Mouse (Mus musculus) kidney, embryonic 15.5 days (tissue): ENCODE measurements at regions not wholly inside any gene's neighbourhood (a gene's known extent, or its start where the extent isn't known, plus 50 kb on each side); places are given as distances from the start of the nearest gene placed in this dataset.

Source experiments
- ATAC-seq: fragments of 200-750 bp; cut with Nextera tagmentation; replicated peaks from 2 replicates; pipeline ENCODE4 v1.8.0; 2017; ENCODE audit warnings: moderate TSS enrichment; ENCODE audit not compliant: low FRiP score
- H3K27ac ChIP-seq: fragments of 300-500 bp; sonication (generic); 2 replicates; pipeline ENCODE4 v1.5.1; 2015; ENCODE audit warnings: mild to moderate bottlenecking, inconsistent platforms
- H3K27me3 ChIP-seq: fragments of 300-500 bp; sonication (generic); 2 replicates; pipeline ENCODE4 v1.6.1; 2015; ENCODE audit warnings: inconsistent platforms
- H3K36me3 ChIP-seq: fragments of 300-500 bp; sonication (generic); 2 replicates; pipeline ENCODE4 v1.6.1; 2015; ENCODE audit warnings: inconsistent platforms
- H3K4me1 ChIP-seq: fragments of 300-500 bp; sonication (generic); 2 replicates; pipeline ENCODE4 v1.6.1; 2015; ENCODE audit warnings: inconsistent platforms
- H3K4me2 ChIP-seq: fragments of 300-500 bp; sonication (generic); 2 replicates; pipeline ENCODE4 v1.6.1; 2015; ENCODE audit warnings: moderate library complexity, mild to moderate bottlenecking, inconsistent platforms
- H3K4me3 ChIP-seq: fragments of 300-500 bp; sonication (generic); replicated peaks from 2 replicates; pipeline ENCODE4 v1.5.1; 2015; ENCODE audit warnings: mild to moderate bottlenecking, inconsistent platforms
- H3K9ac ChIP-seq: fragments of 300-500 bp; sonication (generic); 2 replicates; pipeline ENCODE4 v1.6.1; 2015; ENCODE audit warnings: mild to moderate bottlenecking, inconsistent platforms
- H3K9me3 ChIP-seq: fragments of 300-500 bp; sonication (generic); replicated peaks from 2 replicates; pipeline ENCODE4 v1.6.1; 2016; ENCODE audit warnings: inconsistent platforms
- WGBS: fragments of 180-500 bp; shearing (Covaris S2); methylation state at CpG from one replicate; pipeline ENCODE4 v1.1.7; 2015; ENCODE audit warnings: mixed read lengths; 5-methylcytosine and 5-hydroxymethylcytosine counted together

GRCm38 (mm10) chr2:21058940-21059339, 90.3 kb upstream of the Arhgap21 start:
- Histone ChIP-seq H3K4me2 (no peak overlapping the region), H3K4me3 (no peak overlapping the region), H3K27ac (no peak overlapping the region), H3K36me3 (no peaks in the 10 kb centered on the region), H3K27me3 (no peaks in the 10 kb centered on the region), H3K4me1 (no peaks in the 10 kb centered on the region), H3K9ac (no peak overlapping the region), H3K9me3 (no peaks in the 10 kb centered on the region)
- 91% methylated on average over 3 of the region's 3 CpGs for WGBS
- no peak for ATAC-seq

DNA sequence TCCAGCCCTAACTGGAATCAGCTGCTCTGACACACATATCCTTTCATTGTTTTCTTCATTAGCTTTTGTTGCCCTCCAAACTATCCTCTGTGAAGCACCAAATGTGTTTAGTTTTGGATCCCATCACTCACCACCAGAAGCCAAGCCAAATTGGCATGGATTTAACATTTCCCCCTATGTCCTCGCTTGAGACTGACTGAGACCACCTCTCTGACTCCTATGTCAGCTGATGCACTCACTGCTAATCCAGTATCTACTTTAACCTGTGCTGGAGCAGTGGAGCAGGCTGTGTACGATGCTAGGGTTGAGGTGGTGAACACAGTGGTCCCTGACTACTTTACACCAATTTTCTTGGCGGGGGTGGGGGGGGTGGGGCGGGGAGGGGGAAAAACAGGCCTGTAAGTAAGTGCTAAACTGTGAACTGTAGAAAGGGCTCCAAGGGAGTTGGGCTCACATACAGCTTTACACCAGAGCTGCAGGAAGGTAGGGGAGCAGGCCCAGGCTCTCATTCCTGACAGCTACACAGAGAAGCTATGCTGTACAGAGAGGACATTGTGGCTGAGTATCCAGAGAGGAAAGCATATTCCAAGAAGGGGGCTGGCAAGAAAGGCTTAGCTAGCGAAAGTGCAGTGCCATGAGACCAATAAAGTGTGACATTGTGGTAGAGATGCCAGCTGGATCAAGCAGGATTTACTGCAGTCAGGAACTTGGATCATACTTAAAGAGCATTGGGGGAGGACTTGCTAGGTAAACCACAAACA, 87.9 kb upstream of the Arhgap21 start:
- H3K4me3 ChIP-seq = no peak overlapping the region
- no peak overlapping the region for H3K4me2 ChIP-seq
- no peak overlapping the region for H3K9ac ChIP-seq
- H3K27me3 ChIP-seq = no peaks in the 10 kb centered on the region
- no peaks in the 10 kb centered on the region for H3K9me3 ChIP-seq
- H3K36me3 ChIP-seq = no peaks in the 10 kb centered on the region
- 63% methylated on average over 5 of the region's 5 CpGs for WGBS
- no peak for ATAC-seq
- H3K4me1 ChIP-seq = no peaks in the 10 kb centered on the region
- H3K27ac ChIP-seq = no peak overlapping the region

DNA sequence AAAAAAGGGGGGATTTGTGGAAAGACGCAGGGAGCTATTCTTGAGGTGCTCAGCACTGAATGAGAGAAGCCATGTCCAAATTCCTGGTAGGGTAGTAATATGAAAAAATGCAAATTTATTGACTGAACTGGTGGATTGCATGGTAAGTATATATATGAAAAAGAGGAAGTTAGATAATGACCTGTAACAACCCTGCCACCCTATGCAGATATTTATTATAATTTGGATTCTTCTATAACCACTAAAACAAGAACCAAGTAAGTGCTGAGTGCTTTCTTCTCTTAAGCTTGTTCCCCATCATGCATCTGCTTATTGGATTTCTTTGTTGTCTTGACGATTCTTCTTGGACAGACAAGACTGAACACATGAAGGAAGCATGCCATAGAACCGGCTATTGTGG, 86.7 kb upstream of the Arhgap21 start:
- no peak overlapping the region for H3K9ac ChIP-seq
- H3K36me3 ChIP-seq = no peaks in the 10 kb centered on the region
- H3K4me2 ChIP-seq = no peak overlapping the region
- no peak overlapping the region for H3K27ac ChIP-seq
- no peak overlapping the region for H3K4me3 ChIP-seq
- WGBS = 93% methylated on average over 3 of the region's 3 CpGs
- no peaks in the 10 kb centered on the region for H3K9me3 ChIP-seq
- H3K27me3 ChIP-seq = no peaks in the 10 kb centered on the region
- no peaks in the 10 kb centered on the region for H3K4me1 ChIP-seq
- no peak for ATAC-seq

DNA sequence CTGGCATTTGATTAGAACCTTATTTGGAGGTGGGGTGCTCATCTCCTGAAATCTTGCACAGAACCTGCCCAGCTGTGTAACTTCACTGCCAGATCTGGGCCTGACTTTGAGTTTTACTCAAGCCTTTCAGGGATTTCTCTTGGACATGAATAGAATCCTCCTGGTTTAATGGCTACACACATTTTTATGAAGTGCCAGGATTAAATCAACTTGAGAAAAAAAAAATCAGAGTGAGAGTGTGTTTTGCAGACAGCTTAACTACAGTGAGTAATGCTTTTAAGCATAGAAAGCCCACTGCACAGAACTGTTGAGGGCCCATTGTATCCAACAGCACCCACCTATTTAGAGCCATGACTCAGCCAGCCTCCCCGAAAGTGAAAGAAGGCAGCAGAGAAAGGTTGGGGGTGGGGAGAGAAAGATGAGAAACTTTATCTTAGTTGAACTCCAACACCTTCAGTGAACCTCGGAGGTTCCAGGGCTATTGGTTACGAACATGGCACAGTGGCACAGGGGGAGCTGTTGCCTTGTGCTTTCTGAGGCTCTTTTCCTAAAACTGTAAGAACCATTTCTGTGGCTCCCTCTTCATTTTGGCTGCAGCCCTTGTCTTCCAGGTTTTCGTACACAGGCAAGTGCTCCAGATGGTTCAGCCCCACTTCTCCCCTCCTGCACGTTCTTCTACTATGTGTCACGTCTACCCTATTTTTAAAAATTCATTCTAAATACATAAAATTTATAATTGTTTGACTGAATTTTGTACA, 85.8 kb upstream of the Arhgap21 start:
- H3K4me2 ChIP-seq = no peak overlapping the region
- no peaks in the 10 kb centered on the region for H3K36me3 ChIP-seq
- H3K9ac ChIP-seq = no peak overlapping the region
- no peaks in the 10 kb centered on the region for H3K4me1 ChIP-seq
- no peaks in the 10 kb centered on the region for H3K27me3 ChIP-seq
- H3K9me3 ChIP-seq = no peaks in the 10 kb centered on the region
- WGBS = 62% methylated on average over 6 of the region's 6 CpGs
- H3K4me3 ChIP-seq = no peak overlapping the region
- no peak for ATAC-seq
- no peak overlapping the region for H3K27ac ChIP-seq

GRCm38 (mm10) chr2:21053596-21053995, 84.9 kb upstream of the Arhgap21 start:
- Histone ChIP-seq H3K4me3 (no peak overlapping the region), H3K27me3 (no peaks in the 10 kb centered on the region), H3K9ac (no peak overlapping the region), H3K27ac (no peak overlapping the region), H3K4me1 (no peaks in the 10 kb centered on the region), H3K9me3 (no peaks in the 10 kb centered on the region), H3K36me3 (no peaks in the 10 kb centered on the region), H3K4me2 (no peak overlapping the region)
- 80% methylated on average over 5 of the region's 5 CpGs for WGBS
- no peak for ATAC-seq

DNA sequence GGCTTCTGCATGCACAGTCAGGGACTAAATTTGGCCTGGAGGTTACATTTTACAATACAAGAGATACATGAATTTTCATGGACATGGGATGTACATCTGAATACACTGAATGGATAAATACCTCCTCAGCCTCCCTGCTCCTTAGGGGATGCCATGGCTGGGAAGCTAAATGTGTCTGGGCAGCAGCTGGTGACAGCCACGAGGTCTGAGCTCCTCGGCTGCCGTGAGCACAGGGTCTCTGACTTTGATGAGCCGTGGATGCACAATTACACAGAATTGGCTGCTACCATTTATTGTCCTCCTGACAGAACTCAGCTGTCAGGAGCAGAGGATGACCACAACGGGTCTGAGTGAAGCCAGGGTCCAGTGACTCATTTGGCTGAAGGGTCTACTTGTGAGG, 80.3 kb upstream of the Arhgap21 start:
- Histone ChIP-seq H3K4me2 (no peak overlapping the region), H3K4me1 (no peaks in the 10 kb centered on the region), H3K9ac (no peak overlapping the region), H3K36me3 (no peaks in the 10 kb centered on the region), H3K27me3 (no peaks in the 10 kb centered on the region), H3K9me3 (no peaks in the 10 kb centered on the region), H3K4me3 (no peak overlapping the region), H3K27ac (no peak overlapping the region)
- 29% methylated on average over 5 of the region's 5 CpGs for WGBS
- ATAC-seq = no peak

DNA sequence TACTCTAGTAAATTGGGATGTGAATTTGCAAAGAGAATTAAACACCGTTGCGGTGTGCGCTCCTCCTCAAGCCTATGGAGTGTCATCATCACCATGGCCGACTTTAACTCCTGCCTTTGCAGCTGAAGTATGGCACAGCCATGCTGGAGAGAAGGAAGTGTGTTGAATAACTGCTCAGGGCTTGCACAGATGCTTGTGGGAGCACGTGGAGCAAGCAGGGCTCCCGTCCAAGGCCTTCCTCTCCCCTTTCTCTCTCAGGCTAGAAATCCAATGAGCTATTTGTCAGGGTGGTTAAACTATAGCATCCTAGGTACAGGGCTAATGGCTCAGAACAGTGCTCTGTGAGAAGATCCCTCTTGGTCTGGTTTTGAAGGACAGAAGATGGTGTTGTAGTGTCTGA, 79.5 kb upstream of the Arhgap21 start:
- Histone ChIP-seq H3K9ac (no peak overlapping the region), H3K4me3 (no peak overlapping the region), H3K36me3 (no peaks in the 10 kb centered on the region), H3K27ac (no peak overlapping the region), H3K4me1 (no peaks in the 10 kb centered on the region), H3K9me3 (no peaks in the 10 kb centered on the region), H3K27me3 (no peaks in the 10 kb centered on the region), H3K4me2 (no peak overlapping the region)
- 86% methylated on average over 6 of the region's 6 CpGs for WGBS
- no peak for ATAC-seq

GRCm38 (mm10) chr2:21046503-21047116, 77.9 kb upstream of the Arhgap21 start:
- Histone ChIP-seq H3K27me3 (no peaks in the 10 kb centered on the region), H3K27ac (no peak overlapping the region)
- WGBS = 56% methylated on average over 9 of the region's 9 CpGs

DNA sequence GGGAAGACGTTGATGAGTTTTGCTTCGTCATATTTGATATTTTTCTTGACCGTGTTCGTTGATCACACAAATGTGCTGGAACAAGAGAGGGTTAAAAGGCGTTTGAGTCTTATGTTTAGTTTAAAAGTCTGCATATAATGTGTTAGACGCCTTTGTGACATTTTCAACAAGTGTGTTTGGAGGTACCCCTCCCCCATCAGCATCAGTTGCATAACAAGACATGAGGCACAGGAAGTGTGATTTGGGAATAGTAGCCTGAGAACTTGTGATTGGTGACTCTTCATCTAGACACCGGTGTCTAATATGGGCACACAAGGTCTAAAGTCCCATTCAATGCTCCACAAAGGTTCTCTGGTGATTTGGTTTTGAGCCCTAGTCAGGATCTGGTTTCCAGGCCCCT, 76.1 kb upstream of the Arhgap21 start:
- H3K4me1 ChIP-seq = no peaks in the 10 kb centered on the region
- no peaks in the 10 kb centered on the region for H3K9me3 ChIP-seq
- 90% methylated on average over 7 of the region's 7 CpGs for WGBS
- H3K4me2 ChIP-seq = no peak overlapping the region
- H3K27me3 ChIP-seq = no peaks in the 10 kb centered on the region
- H3K36me3 ChIP-seq = no peaks in the 10 kb centered on the region
- H3K4me3 ChIP-seq = no peak overlapping the region
- ATAC-seq = no peak
- H3K27ac ChIP-seq = no peak overlapping the region
- H3K9ac ChIP-seq = no peak overlapping the region

More at GRCm38 (mm10) chr2:21046503-21047116, 77.9 kb upstream of the Arhgap21 start:
- no peak for ATAC-seq
- H3K9ac ChIP-seq = no peak overlapping the region
- no peak overlapping the region for H3K4me2 ChIP-seq
- no peaks in the 10 kb centered on the region for H3K36me3 ChIP-seq
- no peak overlapping the region for H3K4me3 ChIP-seq
- no peaks in the 10 kb centered on the region for H3K4me1 ChIP-seq
- H3K9me3 ChIP-seq = no peaks in the 10 kb centered on the region

- H3K27ac ChIP-seq = no peak overlapping the region
- H3K27me3 ChIP-seq = no peaks in the 10 kb centered on the region
- H3K9me3 ChIP-seq = no peaks in the 10 kb centered on the region
- no peak overlapping the region for H3K4me3 ChIP-seq
- H3K9ac ChIP-seq = no peak overlapping the region
- H3K36me3 ChIP-seq = no peaks in the 10 kb centered on the region
- H3K4me2 ChIP-seq = no peak overlapping the region
- 76% methylated on average over 7 of the region's 7 CpGs for WGBS
- no peaks in the 10 kb centered on the region for H3K4me1 ChIP-seq
- no peak for ATAC-seq
These were observed 75.3 kb upstream of the Arhgap21 start for GRCm38 (mm10) chr2:21044007-21044406.

- Histone ChIP-seq H3K36me3 (no peaks in the 10 kb centered on the region), H3K9ac (no peak overlapping the region), H3K4me1 (no peaks in the 10 kb centered on the region), H3K4me2 (no peak overlapping the region), H3K4me3 (no peak overlapping the region), H3K9me3 (no peaks in the 10 kb centered on the region), H3K27me3 (no peaks in the 10 kb centered on the region), H3K27ac (no peak overlapping the region)
- WGBS = 61% methylated on average over 4 of the region's 4 CpGs
- ATAC-seq = no peak
These were observed 74.6 kb upstream of the Arhgap21 start for GRCm38 (mm10) chr2:21043302-21043701.

DNA sequence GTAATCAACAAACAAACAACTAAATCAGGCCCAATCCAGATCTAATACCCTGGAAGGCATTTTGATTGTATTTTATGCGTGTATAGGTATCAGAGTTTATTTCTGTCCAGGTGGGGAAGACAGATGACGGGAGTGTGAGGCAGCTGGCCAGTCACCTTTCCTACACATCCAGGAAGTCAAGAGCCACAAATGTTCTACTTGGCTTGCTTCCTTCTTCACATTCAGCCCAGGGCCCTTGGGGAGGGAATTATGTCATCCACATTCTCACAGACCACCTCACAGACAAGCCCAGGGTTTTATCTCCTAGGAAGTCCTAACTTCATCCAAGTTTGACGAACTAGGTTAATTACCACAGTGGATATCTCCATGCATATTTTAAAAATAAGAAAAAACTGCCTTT, 68.9 kb upstream of the Arhgap21 start:
- no peaks in the 10 kb centered on the region for H3K9me3 ChIP-seq
- no peak overlapping the region for H3K27ac ChIP-seq
- no peak for ATAC-seq
- H3K36me3 ChIP-seq = no peaks in the 10 kb centered on the region
- no peak overlapping the region for H3K4me2 ChIP-seq
- 80% methylated on average over 3 of the region's 3 CpGs for WGBS
- H3K4me3 ChIP-seq = no peak overlapping the region
- H3K9ac ChIP-seq = no peak overlapping the region
- no peaks in the 10 kb centered on the region for H3K4me1 ChIP-seq
- no peaks in the 10 kb centered on the region for H3K27me3 ChIP-seq
